Mouse (Mus musculus) ES-Bruce4 (cell line): ENCODE results near the gene 1700008O03Rik.

Experiments used
- CTCF ChIP-seq: IDR thresholded peaks from one replicate; pipeline ENCODE4 v1.8.1; 2011; ENCODE audit warnings: low read depth, low read length
- POLR2A ChIP-seq: IDR thresholded peaks from one replicate; pipeline ENCODE4 v1.8.1; 2011; ENCODE audit warnings: low read length; ENCODE audit not compliant: insufficient read depth

GRCm38 (mm10) chr7:44332336-44332735, 53.3 kb downstream of the 1700008O03Rik start:
- TF ChIP-seq CTCF (no peak), POLR2A (no peak)
